Mouse (Mus musculus): ENCODE results near the gene Hist1h4d. TPM values are rescaled to one million over a fixed set of nuclear protein-coding genes. Genes with fewer than 3 reads are reported as not detected.
"Not testable (repeated sequence)": the region's sequence is repeated elsewhere in the genome, so short reads cannot be mapped to it uniquely, and the experiment has no call there.

The Hist1h4d gene
- polyA plus RNA-seq, 1 experiment from 2014 or later: 38.1 TPM

- H3K27me3 ChIP-seq (ENCODE audit: control insufficient read depth, insufficient read depth, low read length): no peaks in the 10 kb centered on the region
- no peak for DNase-seq
- H3K36me3 ChIP-seq (ENCODE audit: control insufficient read depth, insufficient read depth, low read length): no peaks in the 10 kb centered on the region
- no peak for ATAC-seq (ENCODE audit: low FRiP score, low TSS enrichment)
- no peak overlapping the region for H3K4me2 ChIP-seq (ENCODE audit: low read length)
- no peaks in the 10 kb centered on the region for H3K9me3 ChIP-seq (ENCODE audit: control insufficient read depth, low read length)
- H3K9ac ChIP-seq (replicated peaks; ENCODE audit: low read length): no peak overlapping the region
- 79% methylated on average over 5 of the region's 5 CpGs for whole genome bisulfite sequencing
- H3K4me1 ChIP-seq (ENCODE audit: control insufficient read depth, insufficient read depth, low read length): peaks cover 7% of the 10 kb centered on the region
- no peak overlapping the region for H3K27ac ChIP-seq (replicated peaks; ENCODE audit: low read depth, low read length)
- no peak overlapping the region for H3K4me3 ChIP-seq (replicated peaks; ENCODE audit: low read depth, low read length)
These were observed 34.7 kb upstream of the Hist1h4d start for GRCm38 (mm10) chr13:23546694-23547093.

GRCm38 (mm10) chr13:23550761-23551145 is 30.6 kb upstream of the Hist1h4d start:
- Histone ChIP-seq H3K27ac (replicated peaks; ENCODE audit: low read depth, low read length) (peak overlapping the region; percentile 83), H3K4me3 (replicated peaks; ENCODE audit: low read depth, low read length) (peak overlapping the region; percentile 36), H3K27me3 (ENCODE audit: control insufficient read depth, insufficient read depth, low read length) (no peaks in the 10 kb centered on the region), H3K36me3 (ENCODE audit: control insufficient read depth, insufficient read depth, low read length) (no peaks in the 10 kb centered on the region), H3K4me1 (ENCODE audit: control insufficient read depth, insufficient read depth, low read length) (peaks cover 18% of the 10 kb centered on the region), H3K9me3 (ENCODE audit: control insufficient read depth, low read length) (no peaks in the 10 kb centered on the region), H3K4me2 (ENCODE audit: low read length) (peak overlapping the region; percentile 59), H3K9ac (replicated peaks; ENCODE audit: low read length) (peak overlapping the region; percentile 51)
- ATAC-seq (ENCODE audit: low FRiP score, low TSS enrichment) (no peak), DNase-seq (no peak)
- 7% methylated on average over 3 of the region's 3 CpGs for WGBS

GRCm38 (mm10) chr13:23551146-23551834 is 30.1 kb upstream of the Hist1h4d start, which contains the start of gene Hist1h4f:
Gene Hist1h4f, minus strand, starts transcription at chr13:23551648.
- peak within 1 kb of the TSS; percentile 59 for H3K4me2 ChIP-seq (ENCODE audit: low read length)
- not testable (repeated sequence) for H3K36me3 ChIP-seq (ENCODE audit: control insufficient read depth, insufficient read depth, low read length); H3K9me3 ChIP-seq (ENCODE audit: control insufficient read depth, low read length); H3K27me3 ChIP-seq (ENCODE audit: control insufficient read depth, insufficient read depth, low read length)
- H3K4me1 ChIP-seq (ENCODE audit: control insufficient read depth, insufficient read depth, low read length): peaks cover 18% of the 10 kb centered on the region
- ATAC-seq (ENCODE audit: low FRiP score, low TSS enrichment) (peak; percentile 89), DNase-seq (peak; percentile 95)
- peak within 1 kb of the TSS; percentile 36 for H3K4me3 ChIP-seq (replicated peaks; ENCODE audit: low read depth, low read length)
- H3K9ac ChIP-seq (replicated peaks; ENCODE audit: low read length): peak within 1 kb of the TSS; percentile 51
- H3K27ac ChIP-seq (replicated peaks; ENCODE audit: low read depth, low read length): peak within 1 kb of the TSS; percentile 83
- WGBS: under 1% methylated on average over 47 of the region's 47 CpGs

- H3K36me3 ChIP-seq (ENCODE audit: control insufficient read depth, insufficient read depth, low read length): no peaks in the 10 kb centered on the region
- peak overlapping the region; percentile 83 for H3K27ac ChIP-seq (replicated peaks; ENCODE audit: low read depth, low read length)
- H3K27me3 ChIP-seq (ENCODE audit: control insufficient read depth, insufficient read depth, low read length): no peaks in the 10 kb centered on the region
- no peak for DNase-seq
- ATAC-seq (ENCODE audit: low FRiP score, low TSS enrichment): no peak
- H3K4me3 ChIP-seq (replicated peaks; ENCODE audit: low read depth, low read length): peak overlapping the region; percentile 36
- H3K9me3 ChIP-seq (ENCODE audit: control insufficient read depth, low read length): no peaks in the 10 kb centered on the region
- H3K4me2 ChIP-seq (ENCODE audit: low read length): peak overlapping the region; percentile 59
- H3K9ac ChIP-seq (replicated peaks; ENCODE audit: low read length): no peak overlapping the region
- 55% methylated on average over 8 of the region's 8 CpGs for WGBS
- H3K4me1 ChIP-seq (ENCODE audit: control insufficient read depth, insufficient read depth, low read length): peaks cover 21% of the 10 kb centered on the region
These were observed 29.2 kb upstream of the Hist1h4d start for GRCm38 (mm10) chr13:23551931-23552914.

- Histone ChIP-seq H3K9me3 (ENCODE audit: control insufficient read depth, low read length) (no peaks in the 10 kb centered on the region), H3K4me1 (ENCODE audit: control insufficient read depth, insufficient read depth, low read length) (peaks cover 21% of the 10 kb centered on the region), H3K27me3 (ENCODE audit: control insufficient read depth, insufficient read depth, low read length) (no peaks in the 10 kb centered on the region), H3K27ac (replicated peaks; ENCODE audit: low read depth, low read length) (no peak within 1 kb of the TSS), H3K9ac (replicated peaks; ENCODE audit: low read length) (no peak within 1 kb of the TSS), H3K36me3 (ENCODE audit: control insufficient read depth, insufficient read depth, low read length) (no peaks in the 10 kb centered on the region), H3K4me2 (ENCODE audit: low read length) (peak within 1 kb of the TSS; percentile 91), H3K4me3 (replicated peaks; ENCODE audit: low read depth, low read length) (no peak within 1 kb of the TSS)
- DNase-seq: no peak
- ATAC-seq (ENCODE audit: low FRiP score, low TSS enrichment): no peak
These were observed 28.4 kb upstream of the Hist1h4d start, which contains the start of gene Hist1h1d for GRCm38 (mm10) chr13:23552962-23553361. Gene Hist1h1d, plus strand, starts transcription at chr13:23553262.

- H3K4me3 ChIP-seq (replicated peaks; ENCODE audit: low read depth, low read length): peak overlapping the region; percentile 49
- peak overlapping the region; percentile 84 for H3K27ac ChIP-seq (replicated peaks; ENCODE audit: low read depth, low read length)
- peak overlapping the region; percentile 91 for H3K4me2 ChIP-seq (ENCODE audit: low read length)
- DNase-seq (peak; percentile 11), ATAC-seq (ENCODE audit: low FRiP score, low TSS enrichment) (no peak)
- H3K9me3 ChIP-seq (ENCODE audit: control insufficient read depth, low read length): no peaks in the 10 kb centered on the region
- WGBS: 23% methylated on average over 9 of the region's 9 CpGs
- H3K9ac ChIP-seq (replicated peaks; ENCODE audit: low read length): peak overlapping the region; percentile 53; the same call in 1 of the 2 replicates
- no peaks in the 10 kb centered on the region for H3K36me3 ChIP-seq (ENCODE audit: control insufficient read depth, insufficient read depth, low read length)
- H3K4me1 ChIP-seq (ENCODE audit: control insufficient read depth, insufficient read depth, low read length): peaks cover 21% of the 10 kb centered on the region
- no peaks in the 10 kb centered on the region for H3K27me3 ChIP-seq (ENCODE audit: control insufficient read depth, insufficient read depth, low read length)
These were observed 27.0 kb upstream of the Hist1h4d start for GRCm38 (mm10) chr13:23554393-23554792.

- peak overlapping the region; percentile 49 for H3K4me3 ChIP-seq (replicated peaks; ENCODE audit: low read depth, low read length)
- DNase-seq: peak; percentile 86
- ATAC-seq (ENCODE audit: low FRiP score, low TSS enrichment): peak; percentile 76
- no peaks in the 10 kb centered on the region for H3K36me3 ChIP-seq (ENCODE audit: control insufficient read depth, insufficient read depth, low read length)
- no peaks in the 10 kb centered on the region for H3K9me3 ChIP-seq (ENCODE audit: control insufficient read depth, low read length)
- peak overlapping the region; percentile 53 for H3K9ac ChIP-seq (replicated peaks; ENCODE audit: low read length)
- peak overlapping the region; percentile 91 for H3K4me2 ChIP-seq (ENCODE audit: low read length)
- peaks cover 21% of the 10 kb centered on the region for H3K4me1 ChIP-seq (ENCODE audit: control insufficient read depth, insufficient read depth, low read length)
- no peaks in the 10 kb centered on the region for H3K27me3 ChIP-seq (ENCODE audit: control insufficient read depth, insufficient read depth, low read length)
- WGBS: under 1% methylated on average over 53 of the region's 54 CpGs
- H3K27ac ChIP-seq (replicated peaks; ENCODE audit: low read depth, low read length): peak overlapping the region; percentile 84
These were observed 26.2 kb upstream of the Hist1h4d start for GRCm38 (mm10) chr13:23554925-23555838.

Data from midbrain, embryonic 14.5 days (tissue).